Mouse (Mus musculus): ENCODE data around the gene Arl15. TPM values are rescaled to one million over a fixed set of nuclear protein-coding genes. Genes with fewer than 3 reads are reported as not detected.

Gene Arl15
- polyA plus RNA-seq, 1 experiment: 10.1 TPM

DNA sequence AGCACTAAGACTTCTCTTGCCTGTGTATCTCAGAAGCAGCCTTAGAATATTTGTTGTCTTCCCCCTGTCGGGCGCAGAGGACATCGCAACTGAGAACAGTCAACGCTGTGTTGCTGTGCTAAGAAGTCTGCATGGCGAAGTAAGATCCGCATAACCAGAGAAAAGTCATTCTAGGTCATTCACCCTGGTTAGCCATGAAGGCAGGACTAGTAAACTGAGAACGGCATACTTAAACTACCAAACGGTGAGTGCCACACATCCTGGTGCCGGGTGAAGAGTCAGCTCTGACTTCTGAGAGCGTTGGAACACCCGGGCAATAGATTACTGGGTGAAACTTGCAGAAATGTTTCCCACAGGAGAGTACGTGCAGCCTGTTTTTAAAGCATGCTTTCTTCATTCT lies 320.3 kb downstream of the Arl15 start:
- Histone ChIP-seq H3K4me3 (ENCODE audit: insufficient read depth, low read length) (no peak overlapping the region), H3K4me1 (ENCODE audit: control insufficient read depth, insufficient read depth, low read length) (peaks cover 3% of the 10 kb centered on the region), H3K27ac (ENCODE audit: insufficient read depth, low read depth, low read length) (no peak overlapping the region)
- no peak for TF ChIP-seq CTCF (IDR thresholded peaks at IDR 0.05; ENCODE audit: low read depth, low read length)
- no peak for TF ChIP-seq POLR2A (IDR thresholded peaks at IDR 0.05; ENCODE audit: borderline replicate concordance, low read depth, low read length)

GRCm38 (mm10) chr13:114115106-114115505 lies 320.8 kb downstream of the Arl15 start:
- H3K4me1 ChIP-seq (ENCODE audit: control insufficient read depth, insufficient read depth, low read length): no peaks in the 10 kb centered on the region
- TF ChIP-seq POLR2A (IDR thresholded peaks at IDR 0.05; ENCODE audit: borderline replicate concordance, low read depth, low read length): no peak
- no peak for TF ChIP-seq CTCF (IDR thresholded peaks at IDR 0.05; ENCODE audit: low read depth, low read length)
- H3K27ac ChIP-seq (ENCODE audit: insufficient read depth, low read depth, low read length): no peak overlapping the region
- H3K4me3 ChIP-seq (ENCODE audit: insufficient read depth, low read length): no peak overlapping the region

- Histone ChIP-seq H3K4me1 (ENCODE audit: control insufficient read depth, insufficient read depth, low read length) (no peaks in the 10 kb centered on the region), H3K27ac (ENCODE audit: insufficient read depth, low read depth, low read length) (no peak overlapping the region), H3K4me3 (ENCODE audit: insufficient read depth, low read length) (no peak overlapping the region)
- no peak for TF ChIP-seq CTCF (IDR thresholded peaks at IDR 0.05; ENCODE audit: low read depth, low read length)
- no peak for TF ChIP-seq POLR2A (IDR thresholded peaks at IDR 0.05; ENCODE audit: borderline replicate concordance, low read depth, low read length)
These were observed 324.0 kb downstream of the Arl15 start for GRCm38 (mm10) chr13:114118104-114118830.

DNA sequence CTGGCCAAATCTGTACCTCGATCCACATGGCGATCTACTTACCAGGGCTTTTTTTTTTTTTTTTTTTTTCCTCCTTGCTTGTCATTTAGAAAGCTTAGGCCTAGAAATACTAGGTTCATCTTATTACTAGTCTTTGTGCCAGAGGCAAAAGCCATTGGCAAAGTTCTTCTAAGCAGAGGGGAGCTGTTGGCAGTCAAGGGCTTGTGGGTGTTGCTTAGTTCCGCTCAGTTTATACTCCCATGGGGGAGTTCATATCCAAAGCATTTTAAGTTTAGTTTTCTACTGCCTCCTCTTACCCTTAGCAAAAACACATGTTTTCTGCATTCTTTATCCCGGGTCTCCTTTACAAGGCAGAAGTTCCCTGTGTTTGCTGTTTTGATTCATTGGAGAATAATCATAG lies 325.5 kb downstream of the Arl15 start:
- Histone ChIP-seq H3K27ac (ENCODE audit: insufficient read depth, low read depth, low read length) (no peak overlapping the region), H3K4me1 (ENCODE audit: control insufficient read depth, insufficient read depth, low read length) (no peaks in the 10 kb centered on the region), H3K4me3 (ENCODE audit: insufficient read depth, low read length) (no peak overlapping the region)
- TF ChIP-seq CTCF (IDR thresholded peaks at IDR 0.05; ENCODE audit: low read depth, low read length): no peak
- TF ChIP-seq POLR2A (IDR thresholded peaks at IDR 0.05; ENCODE audit: borderline replicate concordance, low read depth, low read length): no peak

- Histone ChIP-seq H3K27ac (ENCODE audit: insufficient read depth, low read depth, low read length) (no peak overlapping the region), H3K4me3 (ENCODE audit: insufficient read depth, low read length) (no peak overlapping the region), H3K4me1 (ENCODE audit: control insufficient read depth, insufficient read depth, low read length) (no peaks in the 10 kb centered on the region)
- no peak for TF ChIP-seq CTCF (IDR thresholded peaks at IDR 0.05; ENCODE audit: low read depth, low read length)
- TF ChIP-seq POLR2A (IDR thresholded peaks at IDR 0.05; ENCODE audit: borderline replicate concordance, low read depth, low read length): no peak
These were observed 327.3 kb downstream of the Arl15 start for GRCm38 (mm10) chr13:114121591-114121990.

GRCm38 (mm10) chr13:114123391-114123790 lies 329.1 kb downstream of the Arl15 start:
- H3K27ac ChIP-seq (ENCODE audit: insufficient read depth, low read depth, low read length): no peak overlapping the region
- no peak overlapping the region for H3K4me3 ChIP-seq (ENCODE audit: insufficient read depth, low read length)
- no peaks in the 10 kb centered on the region for H3K4me1 ChIP-seq (ENCODE audit: control insufficient read depth, insufficient read depth, low read length)
- no peak for TF ChIP-seq CTCF (IDR thresholded peaks at IDR 0.05; ENCODE audit: low read depth, low read length)

GRCm38 (mm10) chr13:114124385-114124784 lies 330.1 kb downstream of the Arl15 start:
- H3K27ac ChIP-seq (ENCODE audit: insufficient read depth, low read depth, low read length): no peak overlapping the region
- no peak for TF ChIP-seq POLR2A (IDR thresholded peaks at IDR 0.05; ENCODE audit: borderline replicate concordance, low read depth, low read length)
- no peaks in the 10 kb centered on the region for H3K4me1 ChIP-seq (ENCODE audit: control insufficient read depth, insufficient read depth, low read length)
- H3K4me3 ChIP-seq (ENCODE audit: insufficient read depth, low read length): no peak overlapping the region

- Histone ChIP-seq H3K4me3 (ENCODE audit: insufficient read depth, low read length) (no peak overlapping the region), H3K27ac (ENCODE audit: insufficient read depth, low read depth, low read length) (no peak overlapping the region), H3K4me1 (ENCODE audit: control insufficient read depth, insufficient read depth, low read length) (no peaks in the 10 kb centered on the region)
- TF ChIP-seq CTCF (IDR thresholded peaks at IDR 0.05; ENCODE audit: low read depth, low read length): no peak
- no peak for TF ChIP-seq POLR2A (IDR thresholded peaks at IDR 0.05; ENCODE audit: borderline replicate concordance, low read depth, low read length)
These were observed 330.7 kb downstream of the Arl15 start for GRCm38 (mm10) chr13:114124991-114125390.

DNA sequence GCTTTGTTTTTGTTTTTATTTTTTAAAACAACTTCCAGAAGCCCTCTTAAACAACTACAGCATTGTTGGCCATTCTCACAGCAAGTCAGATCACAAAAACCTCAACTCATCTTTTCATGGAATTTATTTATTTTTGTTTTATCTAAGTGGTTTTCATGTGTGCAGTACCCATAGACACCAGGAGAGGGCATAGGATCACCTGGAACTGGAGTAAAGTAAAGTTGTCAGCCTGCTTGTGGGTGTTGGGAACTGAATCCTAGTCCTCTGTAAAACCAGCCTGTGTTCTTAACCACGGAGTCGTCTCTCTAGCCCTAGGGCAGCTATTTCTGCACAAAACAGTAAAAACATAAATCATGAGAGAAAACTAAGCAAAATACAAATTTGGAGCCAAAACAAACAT lies 334.1 kb downstream of the Arl15 start:
- Histone ChIP-seq H3K4me1 (ENCODE audit: control insufficient read depth, insufficient read depth, low read length) (no peaks in the 10 kb centered on the region), H3K27ac (ENCODE audit: insufficient read depth, low read depth, low read length) (no peak overlapping the region), H3K4me3 (ENCODE audit: insufficient read depth, low read length) (no peak overlapping the region)
- no peak for TF ChIP-seq POLR2A (IDR thresholded peaks at IDR 0.05; ENCODE audit: borderline replicate concordance, low read depth, low read length)

- no peak overlapping the region for H3K27ac ChIP-seq (ENCODE audit: insufficient read depth, low read depth, low read length)
- no peak overlapping the region for H3K4me3 ChIP-seq (ENCODE audit: insufficient read depth, low read length)
- H3K4me1 ChIP-seq (ENCODE audit: control insufficient read depth, insufficient read depth, low read length): no peaks in the 10 kb centered on the region
- TF ChIP-seq POLR2A (IDR thresholded peaks at IDR 0.05; ENCODE audit: borderline replicate concordance, low read depth, low read length) (no peak), CTCF (IDR thresholded peaks at IDR 0.05; ENCODE audit: low read depth, low read length) (no peak)
These were observed 335.7 kb downstream of the Arl15 start for GRCm38 (mm10) chr13:114129986-114130385.
